Mouse (Mus musculus) megakaryocyte, embryonic 14.5 days (primary cell): ENCODE measurements around the gene Pi4kb.
"Not testable (repeated sequence)": the region's sequence is repeated elsewhere in the genome, so short reads cannot be mapped to it uniquely, and the experiment has no call there.

Source experiments
- FLI1 ChIP-seq: IDR thresholded peaks from 2 replicates; pipeline ENCODE4 v1.6.1; 2012; ENCODE audit warnings: low read length, inconsistent platforms, mixed read lengths
- GATA1 ChIP-seq: IDR thresholded peaks from 3 replicates; pipeline ENCODE4 v1.6.1; 2012; ENCODE audit warnings: mixed read lengths, low read length, inconsistent platforms, borderline replicate concordance

DNA sequence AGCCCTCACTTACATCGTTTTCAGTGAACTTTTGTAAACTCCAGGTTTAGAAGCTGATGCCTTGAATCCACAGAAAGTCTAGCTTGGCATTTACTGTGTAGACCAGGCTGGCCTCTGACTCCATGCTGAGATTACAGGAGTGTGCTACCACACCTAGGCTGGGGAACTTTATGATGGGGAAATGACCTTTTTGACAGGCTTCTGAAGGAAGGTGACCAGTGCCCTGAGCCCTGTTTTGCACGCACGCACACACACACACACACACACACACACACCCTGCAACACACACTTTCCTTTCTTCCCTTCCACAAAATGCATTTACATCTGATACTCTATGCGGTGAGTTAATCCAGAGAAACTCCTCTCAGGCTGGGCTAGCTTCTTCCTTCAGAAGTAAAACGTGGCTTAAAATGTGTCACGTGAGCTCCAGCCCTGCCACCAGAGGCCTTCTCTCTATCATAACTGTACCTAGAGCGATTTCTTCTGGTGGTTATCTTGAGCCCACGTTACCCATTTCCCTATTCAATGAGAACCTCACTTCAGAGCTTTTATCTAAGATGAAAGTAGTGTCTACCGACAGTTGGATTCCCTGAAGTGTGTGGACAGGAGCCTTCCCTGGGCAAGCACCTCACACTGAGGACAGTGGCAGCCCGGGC lies 43.0 kb upstream of the Pi4kb start:
- not testable (repeated sequence) for TF ChIP-seq GATA1, FLI1
